Mouse (Mus musculus) ES-E14 (cell line): ENCODE data around the gene Zmym3.

Source experiments
- CHD2 ChIP-seq: IDR thresholded peaks from 2 replicates; pipeline ENCODE4 v1.6.1; 2014; ENCODE audit warnings: mild to moderate bottlenecking, low read depth, low read length, inconsistent platforms
- MAFK ChIP-seq: IDR thresholded peaks from 2 replicates; pipeline ENCODE4 v1.6.1; 2014; ENCODE audit warnings: mild to moderate bottlenecking, low read depth, low read length, inconsistent platforms; ENCODE audit not compliant: insufficient read depth
- ZC3H11A ChIP-seq: IDR thresholded peaks from 2 replicates; pipeline ENCODE4 v1.6.1; 2012; ENCODE audit warnings: low read depth, mild to moderate bottlenecking, inconsistent platforms, low read length, borderline replicate concordance
- ZNF384 ChIP-seq: IDR thresholded peaks from 2 replicates; pipeline ENCODE4 v1.6.1; 2012; ENCODE audit warnings: low read depth, low read length, inconsistent platforms

DNA sequence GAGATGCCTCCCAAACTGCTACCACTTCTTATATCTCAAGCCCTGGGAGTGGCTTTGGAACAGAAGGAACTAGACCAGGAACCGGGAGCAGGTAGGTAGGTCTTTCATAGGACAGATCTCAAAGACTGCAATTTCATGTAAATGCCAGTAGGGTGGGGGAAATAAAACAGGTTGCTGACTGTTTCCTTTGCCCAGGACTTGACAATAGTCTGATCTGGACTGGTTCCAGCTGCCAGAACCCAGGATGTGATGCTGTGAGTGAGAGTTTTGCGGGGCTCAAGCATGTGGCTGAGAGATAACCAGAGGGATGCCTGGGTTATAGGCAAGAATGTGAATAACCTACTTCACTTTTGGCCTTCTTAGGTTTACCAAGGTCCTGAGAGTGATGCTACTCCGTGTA is 30.9 kb upstream of the Zmym3 start:
- TF ChIP-seq ZNF384: no peak
- TF ChIP-seq ZC3H11A: no peak
- TF ChIP-seq MAFK: no peak
- TF ChIP-seq CHD2: no peak
